Mouse (Mus musculus) olfactory bulb, adult 2 months (tissue): Measurements from ENCODE around the gene Snrnp35. TPM values are rescaled to one million over a fixed set of nuclear protein-coding genes. Genes with fewer than 3 reads are reported as not detected.
"Not testable (repeated sequence)": the region's sequence is repeated elsewhere in the genome, so short reads cannot be mapped to it uniquely, and the experiment has no call there.

Source experiments
- H3K27ac ChIP-seq: fragments of 200-500 bp; 2 replicates; pipeline ENCODE4 v1.5.1; 2012; ENCODE audit warnings: low read depth, low read length; ENCODE audit not compliant: insufficient read depth
- H3K4me1 ChIP-seq: fragments of 200-500 bp; 2 replicates; pipeline ENCODE4 v1.6.1; 2012; ENCODE audit warnings: low read length; ENCODE audit not compliant: control insufficient read depth, insufficient read depth
- H3K4me3 ChIP-seq: fragments of 200-500 bp; 2 replicates; pipeline ENCODE4 v1.5.1; 2012; ENCODE audit warnings: mild to moderate bottlenecking, low read depth, low read length, moderate library complexity; ENCODE audit not compliant: insufficient read depth
- CTCF ChIP-seq: fragments of 200-500 bp; IDR thresholded peaks from 2 replicates; pipeline ENCODE4 v1.5.1; 2012; ENCODE audit warnings: low read depth, mild to moderate bottlenecking, low read length, moderate library complexity; ENCODE audit not compliant: insufficient read depth
- POLR2A ChIP-seq: fragments of 200-500 bp; IDR thresholded peaks from 2 replicates; pipeline ENCODE4 v1.6.1; 2012; ENCODE audit warnings: mild to moderate bottlenecking, low read depth, low read length, moderate library complexity; ENCODE audit not compliant: insufficient read depth
- WGBS: fragments of 180-500 bp; shearing (Covaris S2); methylation state at CpG from one replicate; pipeline ENCODE4 v1.1.7; 2018; 5-methylcytosine and 5-hydroxymethylcytosine counted together
- polyA plus RNA-seq: library from polyadenylated mRNA; stranded (reverse); fragments of >200 nt; gene quantifications from 2 replicates; pipeline ENCODE4 v1.2.4, GENCODE M21; 2012; ENCODE audit warnings: low replicate concordance; ENCODE audit not compliant: missing spikeins, insufficient read depth, insufficient read length

Gene Snrnp35
- polyA plus RNA-seq, 1 experiment, result not detected

- no peak overlapping the region for H3K27ac ChIP-seq
- H3K4me3 ChIP-seq, result no peak overlapping the region
- TF ChIP-seq POLR2A, result no peak
- no peak for TF ChIP-seq CTCF
- H3K4me1 ChIP-seq, result peaks cover 3% of the 10 kb centered on the region; the same call in 1 of the 2 replicates
- WGBS, result 89% methylated on average over 11 of the region's 11 CpGs
Measured at GRCm38 (mm10) chr5:124493455-124493854, 10.5 kb downstream of the Snrnp35 start.

DNA sequence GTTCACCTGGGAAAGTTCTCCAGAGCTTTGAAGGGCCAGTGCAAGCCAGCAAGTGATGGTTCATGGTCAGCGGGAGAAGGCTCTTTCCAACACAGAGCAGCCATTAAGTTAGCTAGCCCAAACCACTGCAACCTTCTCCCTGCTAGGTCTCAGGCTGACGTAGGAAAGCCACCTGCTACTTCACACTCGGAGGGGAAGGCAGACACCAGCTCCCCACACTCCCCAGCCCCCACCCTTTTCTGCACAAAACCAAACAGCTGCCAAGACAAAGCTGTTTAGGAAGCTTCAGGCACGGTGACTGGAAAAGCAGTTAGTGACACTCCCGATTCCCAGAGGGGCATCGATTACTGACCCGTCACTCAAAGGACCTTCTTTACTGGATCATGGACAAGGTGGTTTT, 12.6 kb downstream of the Snrnp35 start:
- WGBS, result 52% methylated on average over 7 of the region's 7 CpGs
- no peak for TF ChIP-seq CTCF
- Histone ChIP-seq H3K4me3 (no peak overlapping the region), H3K27ac (no peak overlapping the region), H3K4me1 (peaks cover 3% of the 10 kb centered on the region; the same call in 1 of the 2 replicates)

DNA sequence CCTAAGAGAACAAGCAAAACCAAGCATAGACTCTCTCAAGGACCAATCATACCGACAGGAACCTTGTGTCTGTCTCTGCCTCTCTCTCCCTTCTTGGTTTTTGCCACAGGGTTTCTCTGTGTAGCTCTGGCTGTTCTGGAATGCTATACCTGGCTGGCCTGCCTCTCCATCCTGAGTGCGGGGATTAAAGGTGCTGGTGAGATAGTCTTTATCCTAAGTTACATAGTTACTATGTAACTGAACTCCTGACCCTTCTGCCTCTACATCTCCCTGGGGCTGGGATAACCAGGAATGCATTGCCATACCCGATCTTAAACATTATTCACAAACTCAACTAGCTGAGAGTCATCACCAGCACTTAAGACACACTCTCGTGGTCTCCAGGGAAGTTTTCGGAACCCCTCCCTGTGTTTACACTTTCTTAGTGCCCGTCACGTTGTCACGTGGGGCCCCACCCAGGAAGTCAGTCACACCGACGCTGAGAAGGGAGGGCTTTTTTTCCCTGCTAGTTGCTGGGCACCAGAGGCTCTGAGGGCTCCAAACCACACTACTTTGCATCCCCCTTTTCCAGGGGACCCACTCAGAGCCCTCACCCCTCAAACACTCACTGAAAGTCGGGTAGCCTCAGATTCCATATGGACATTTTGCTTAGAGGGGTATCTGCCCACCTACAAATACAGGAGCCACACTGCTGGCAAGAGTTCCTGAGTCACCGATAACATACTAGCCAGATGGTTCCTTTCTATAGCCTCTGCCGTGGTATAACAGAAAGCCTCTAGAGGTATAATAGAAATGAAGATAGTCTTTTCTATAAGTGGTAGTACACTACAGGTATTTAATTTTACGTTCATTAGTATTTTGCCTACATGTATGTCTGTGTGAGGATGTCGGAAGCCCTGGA, 13.9 kb downstream of the Snrnp35 start:
- WGBS, result 82% methylated on average over 15 of the region's 15 CpGs
- no peak for TF ChIP-seq CTCF
- TF ChIP-seq POLR2A, result no peak
- no peak overlapping the region for H3K27ac ChIP-seq
- peaks cover 3% of the 10 kb centered on the region; the same call in 1 of the 2 replicates for H3K4me1 ChIP-seq
- H3K4me3 ChIP-seq, result no peak overlapping the region

DNA sequence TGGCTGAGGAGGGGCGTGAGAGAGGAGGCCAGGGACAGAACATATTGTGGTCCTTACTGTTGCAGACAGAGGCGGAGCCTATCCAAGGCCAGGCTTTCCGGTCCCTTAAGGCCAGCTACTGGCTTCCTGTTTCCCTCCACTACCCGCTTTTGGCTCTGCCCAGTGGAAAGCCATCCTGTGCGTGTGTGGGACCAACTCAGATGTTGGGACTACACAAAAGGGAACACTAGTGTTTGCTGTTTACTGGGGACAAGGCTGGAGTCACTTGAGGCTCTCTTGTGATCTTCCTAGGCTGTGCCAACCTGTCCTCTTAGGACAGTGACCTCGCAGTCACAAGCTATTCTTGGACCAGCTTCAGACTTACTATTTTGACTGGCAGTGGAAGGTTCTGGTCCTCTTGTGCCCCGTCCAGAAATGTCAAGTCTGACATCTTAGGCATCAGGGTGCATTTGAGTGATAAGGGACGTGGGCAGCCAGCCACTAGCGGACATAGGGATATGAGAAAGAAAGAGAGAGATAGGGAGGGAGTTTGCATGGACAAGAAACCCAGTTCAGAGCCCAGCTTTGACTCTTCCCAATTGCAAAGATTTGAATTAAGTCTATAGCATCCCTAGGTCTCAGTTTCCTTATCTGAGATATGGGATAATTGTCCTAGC, 15.4 kb downstream of the Snrnp35 start:
- TF ChIP-seq POLR2A (no peak), CTCF (no peak)
- Histone ChIP-seq H3K4me1 (peaks cover 3% of the 10 kb centered on the region; the same call in 1 of the 2 replicates), H3K27ac (no peak overlapping the region), H3K4me3 (no peak overlapping the region)
- 78% methylated on average over 9 of the region's 9 CpGs for WGBS

GRCm38 (mm10) chr5:124499001-124499400, 16.1 kb downstream of the Snrnp35 start:
- 46% methylated on average over 5 of the region's 5 CpGs for WGBS
- Histone ChIP-seq H3K4me1 (peaks cover 3% of the 10 kb centered on the region; the same call in 1 of the 2 replicates), H3K4me3 (no peak overlapping the region), H3K27ac (no peak overlapping the region)
- TF ChIP-seq CTCF (no peak), POLR2A (no peak)

DNA sequence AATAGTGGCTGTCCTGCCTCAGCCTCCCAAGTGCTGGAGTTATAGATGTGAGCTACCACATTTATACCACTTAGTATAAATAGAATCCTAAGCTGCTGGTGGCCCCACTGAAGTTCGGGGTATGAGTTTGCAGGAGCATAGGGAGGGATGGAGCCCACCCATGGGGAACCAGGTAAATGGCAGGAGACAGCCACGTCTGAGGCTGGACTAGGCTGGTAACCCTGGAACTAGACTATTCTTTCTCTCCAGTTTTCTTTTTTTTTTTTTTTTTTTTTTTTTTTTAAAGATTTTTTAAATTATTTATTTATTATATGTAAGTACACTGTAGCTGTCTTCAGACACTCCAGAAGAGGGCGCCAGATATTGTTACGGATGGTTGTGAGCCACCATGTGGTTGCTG, 17.1 kb downstream of the Snrnp35 start:
- H3K4me1 ChIP-seq, result not testable (repeated sequence)

GRCm38 (mm10) chr5:124500573-124500972, 17.6 kb downstream of the Snrnp35 start:
- peaks cover under 1% of the 10 kb centered on the region; the same call in 1 of the 2 replicates for H3K4me1 ChIP-seq
- TF ChIP-seq POLR2A, result no peak
- TF ChIP-seq CTCF, result no peak
- WGBS, result 92% methylated on average over 3 of the region's 3 CpGs
- H3K27ac ChIP-seq, result no peak overlapping the region
- no peak overlapping the region for H3K4me3 ChIP-seq

More for the DNA sequence above, 17.1 kb downstream of the Snrnp35 start:
- H3K27ac ChIP-seq, H3K4me3 ChIP-seq: not testable (repeated sequence)
- 85% methylated on average over 4 of the region's 4 CpGs for WGBS

DNA sequence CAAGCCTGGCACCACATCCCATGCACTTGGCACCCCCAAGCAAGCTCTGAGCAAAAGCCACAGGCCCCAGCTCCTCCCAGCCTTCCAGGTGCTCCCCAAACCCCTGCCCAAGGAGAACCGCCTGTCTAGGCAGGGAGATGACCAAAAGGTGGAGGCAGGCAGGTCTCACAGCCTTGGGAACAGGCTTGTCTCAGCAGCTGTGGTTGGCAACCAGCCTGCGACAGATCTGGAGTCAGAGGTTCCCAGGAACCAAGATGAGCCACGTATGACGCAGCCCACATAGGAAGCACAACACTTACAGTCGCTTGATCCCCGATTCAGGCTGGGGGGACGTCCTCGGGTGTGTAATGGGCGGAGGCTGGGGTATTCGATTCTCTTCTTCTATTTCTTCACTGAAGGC, 18.6 kb downstream of the Snrnp35 start:
- Histone ChIP-seq H3K4me1 (no peaks in the 10 kb centered on the region), H3K4me3 (no peak overlapping the region), H3K27ac (no peak overlapping the region)
- TF ChIP-seq CTCF (no peak), POLR2A (no peak)
- 88% methylated on average over 10 of the region's 10 CpGs for WGBS

- Histone ChIP-seq H3K27ac (no peak overlapping the region), H3K4me3 (no peak overlapping the region), H3K4me1 (no peaks in the 10 kb centered on the region)
- WGBS, result 52% methylated on average over 14 of the region's 14 CpGs
- TF ChIP-seq POLR2A (no peak), CTCF (no peak)
Measured at GRCm38 (mm10) chr5:124503742-124504141, 20.8 kb downstream of the Snrnp35 start.
